Mouse (Mus musculus): ENCODE data around the gene Mef2c. TPM values are rescaled to one million over a fixed set of nuclear protein-coding genes. Genes with fewer than 3 reads are reported as not detected.

Gene Mef2c
- polyA plus RNA-seq, 1 experiment = 49.0 TPM

GRCm38 (mm10) chr13:83484215-83484614 is 19.6 kb upstream of the Mef2c start:
- Histone ChIP-seq H3K36me3 (ENCODE audit: control insufficient read depth, insufficient read depth) (no peaks in the 10 kb centered on the region), H3K79me2 (ENCODE audit: control insufficient read depth, insufficient read depth) (no peaks in the 10 kb centered on the region), H3K4me2 (ENCODE audit: low read depth) (no peak overlapping the region), H3K4me3 (no peak overlapping the region), H3ac (ENCODE audit: control insufficient read depth, insufficient read length) (no peak overlapping the region), H3K27me3 (ENCODE audit: control insufficient read depth, insufficient read depth, insufficient read length) (no peaks in the 10 kb centered on the region)
- TF ChIP-seq MYOG (IDR thresholded peaks at IDR 0.05; ENCODE audit: control insufficient read depth in 1 of 3, insufficient read depth in 1 of 3, insufficient read length in 2 of 3, low read depth in 2 of 3) (no peak), SRF (IDR thresholded peaks at IDR 0.05; ENCODE audit: control insufficient read depth, insufficient read length, low read depth) (no peak), TCF12 (IDR thresholded peaks at IDR 0.05; ENCODE audit: insufficient read depth, poor library complexity, severe bottlenecking) (no peak), REST (IDR thresholded peaks at IDR 0.05; ENCODE audit: insufficient read depth, insufficient read length) (no peak), TCF3 (IDR thresholded peaks at IDR 0.05; ENCODE audit: insufficient read length, low read depth) (no peak), POLR2AphosphoS2 (IDR thresholded peaks at IDR 0.05; ENCODE audit: insufficient read length, low read depth) (no peak)

GRCm38 (mm10) chr13:83484721-83485369 is 19.0 kb upstream of the Mef2c start:
- no peaks in the 10 kb centered on the region for H3K79me2 ChIP-seq (ENCODE audit: control insufficient read depth, insufficient read depth)
- H3K36me3 ChIP-seq (ENCODE audit: control insufficient read depth, insufficient read depth) = no peaks in the 10 kb centered on the region
- H3K4me2 ChIP-seq (ENCODE audit: low read depth) = no peak overlapping the region
- H3K27me3 ChIP-seq (ENCODE audit: control insufficient read depth, insufficient read depth, insufficient read length) = no peaks in the 10 kb centered on the region
- no peak overlapping the region for H3K4me3 ChIP-seq
- H3ac ChIP-seq (ENCODE audit: control insufficient read depth, insufficient read length) = no peak overlapping the region
- no peak for TF ChIP-seq MAX (IDR thresholded peaks at IDR 0.05; ENCODE audit: low read depth)
- TF ChIP-seq REST (IDR thresholded peaks at IDR 0.05; ENCODE audit: insufficient read depth, insufficient read length) = no peak
- no peak for TF ChIP-seq TCF3 (IDR thresholded peaks at IDR 0.05; ENCODE audit: insufficient read length, low read depth)
- TF ChIP-seq POLR2AphosphoS2 (IDR thresholded peaks at IDR 0.05; ENCODE audit: insufficient read length, low read depth) = no peak
- TF ChIP-seq POLR2A (IDR thresholded peaks at IDR 0.05; ENCODE audit: insufficient read length, low read depth) = no peak
- TF ChIP-seq SRF (IDR thresholded peaks at IDR 0.05; ENCODE audit: control insufficient read depth, insufficient read length, low read depth) = no peak
- no peak for TF ChIP-seq MYOG (IDR thresholded peaks at IDR 0.05; ENCODE audit: control insufficient read depth in 1 of 3, insufficient read depth in 1 of 3, insufficient read length in 2 of 3, low read depth in 2 of 3)
- no peak for TF ChIP-seq MYOD1 (IDR thresholded peaks at IDR 0.05; ENCODE audit: control insufficient read depth in 1 of 3, insufficient read length in 2 of 3, low read depth in 2 of 3)

- Histone ChIP-seq H3K4me3 (no peak overlapping the region), H3K79me2 (ENCODE audit: control insufficient read depth, insufficient read depth) (no peaks in the 10 kb centered on the region), H3ac (ENCODE audit: control insufficient read depth, insufficient read length) (no peak overlapping the region), H3K27me3 (ENCODE audit: control insufficient read depth, insufficient read depth, insufficient read length) (no peaks in the 10 kb centered on the region), H3K4me2 (ENCODE audit: low read depth) (no peak overlapping the region), H3K36me3 (ENCODE audit: control insufficient read depth, insufficient read depth) (no peaks in the 10 kb centered on the region)
- TF ChIP-seq TCF3 (IDR thresholded peaks at IDR 0.05; ENCODE audit: insufficient read length, low read depth) = no peak
- TF ChIP-seq E2F4 (IDR thresholded peaks at IDR 0.05; ENCODE audit: insufficient read depth) = no peak
Measured at GRCm38 (mm10) chr13:83492051-83492450, 11.8 kb upstream of the Mef2c start.

GRCm38 (mm10) chr13:83497708-83498107 is 6.1 kb upstream of the Mef2c start:
- no peak overlapping the region for H3K4me2 ChIP-seq (ENCODE audit: low read depth)
- TF ChIP-seq MYOG (IDR thresholded peaks at IDR 0.05; ENCODE audit: control insufficient read depth in 1 of 3, insufficient read depth in 1 of 3, insufficient read length in 2 of 3, low read depth in 2 of 3) (no peak), E2F4 (IDR thresholded peaks at IDR 0.05; ENCODE audit: insufficient read depth) (no peak), POLR2A (IDR thresholded peaks at IDR 0.05; ENCODE audit: insufficient read length, low read depth) (no peak), TCF3 (IDR thresholded peaks at IDR 0.05; ENCODE audit: insufficient read length, low read depth) (no peak), MYOD1 (IDR thresholded peaks at IDR 0.05; ENCODE audit: control insufficient read depth in 1 of 3, insufficient read length in 2 of 3, low read depth in 2 of 3) (no peak), REST (IDR thresholded peaks at IDR 0.05; ENCODE audit: insufficient read depth, insufficient read length) (no peak), SRF (IDR thresholded peaks at IDR 0.05; ENCODE audit: control insufficient read depth, insufficient read length, low read depth) (no peak), TCF12 (IDR thresholded peaks at IDR 0.05; ENCODE audit: insufficient read depth, poor library complexity, severe bottlenecking) (no peak), POLR2AphosphoS2 (IDR thresholded peaks at IDR 0.05; ENCODE audit: insufficient read length, low read depth) (no peak), USF1 (IDR thresholded peaks at IDR 0.05; ENCODE audit: low read depth) (no peak), MAX (IDR thresholded peaks at IDR 0.05; ENCODE audit: low read depth) (no peak), CEBPB (IDR thresholded peaks at IDR 0.05; ENCODE audit: insufficient read depth, poor library complexity, severe bottlenecking) (no peak)

GRCm38 (mm10) chr13:83499526-83499925 is 4.3 kb upstream of the Mef2c start:
- Histone ChIP-seq H3K36me3 (ENCODE audit: control insufficient read depth, insufficient read depth) (no peaks in the 10 kb centered on the region), H3K27me3 (ENCODE audit: control insufficient read depth, insufficient read depth, insufficient read length) (no peaks in the 10 kb centered on the region), H3ac (ENCODE audit: control insufficient read depth, insufficient read length) (no peak overlapping the region), H3K4me3 (no peak overlapping the region), H3K4me2 (ENCODE audit: low read depth) (no peak overlapping the region), H3K79me2 (ENCODE audit: control insufficient read depth, insufficient read depth) (no peaks in the 10 kb centered on the region)
- TF ChIP-seq CEBPB (IDR thresholded peaks at IDR 0.05; ENCODE audit: insufficient read depth, poor library complexity, severe bottlenecking) (no peak), USF1 (IDR thresholded peaks at IDR 0.05; ENCODE audit: low read depth) (no peak), MYOD1 (IDR thresholded peaks at IDR 0.05; ENCODE audit: control insufficient read depth in 1 of 3, insufficient read length in 2 of 3, low read depth in 2 of 3) (no peak), MAX (IDR thresholded peaks at IDR 0.05; ENCODE audit: low read depth) (no peak), SRF (IDR thresholded peaks at IDR 0.05; ENCODE audit: control insufficient read depth, insufficient read length, low read depth) (no peak), TCF12 (IDR thresholded peaks at IDR 0.05; ENCODE audit: insufficient read depth, poor library complexity, severe bottlenecking) (no peak), REST (IDR thresholded peaks at IDR 0.05; ENCODE audit: insufficient read depth, insufficient read length) (no peak), POLR2A (IDR thresholded peaks at IDR 0.05; ENCODE audit: insufficient read length, low read depth) (no peak), POLR2AphosphoS2 (IDR thresholded peaks at IDR 0.05; ENCODE audit: insufficient read length, low read depth) (no peak), E2F4 (IDR thresholded peaks at IDR 0.05; ENCODE audit: insufficient read depth) (no peak), MYOG (IDR thresholded peaks at IDR 0.05; ENCODE audit: control insufficient read depth in 1 of 3, insufficient read depth in 1 of 3, insufficient read length in 2 of 3, low read depth in 2 of 3) (no peak), TCF3 (IDR thresholded peaks at IDR 0.05; ENCODE audit: insufficient read length, low read depth) (no peak)

More at GRCm38 (mm10) chr13:83497708-83498107, 6.1 kb upstream of the Mef2c start:
- Histone ChIP-seq H3K36me3 (ENCODE audit: control insufficient read depth, insufficient read depth) (no peaks in the 10 kb centered on the region), H3K79me2 (ENCODE audit: control insufficient read depth, insufficient read depth) (no peaks in the 10 kb centered on the region), H3K27me3 (ENCODE audit: control insufficient read depth, insufficient read depth, insufficient read length) (no peaks in the 10 kb centered on the region), H3K4me3 (no peak overlapping the region), H3ac (ENCODE audit: control insufficient read depth, insufficient read length) (no peak overlapping the region)
